Mouse (Mus musculus): Measurements from ENCODE around the gene Vdac1. TPM values are rescaled to one million over a fixed set of nuclear protein-coding genes. Genes with fewer than 3 reads are reported as not detected.

Gene Vdac1
- polyA plus RNA-seq, 1 experiment: 47.0 TPM

DNA sequence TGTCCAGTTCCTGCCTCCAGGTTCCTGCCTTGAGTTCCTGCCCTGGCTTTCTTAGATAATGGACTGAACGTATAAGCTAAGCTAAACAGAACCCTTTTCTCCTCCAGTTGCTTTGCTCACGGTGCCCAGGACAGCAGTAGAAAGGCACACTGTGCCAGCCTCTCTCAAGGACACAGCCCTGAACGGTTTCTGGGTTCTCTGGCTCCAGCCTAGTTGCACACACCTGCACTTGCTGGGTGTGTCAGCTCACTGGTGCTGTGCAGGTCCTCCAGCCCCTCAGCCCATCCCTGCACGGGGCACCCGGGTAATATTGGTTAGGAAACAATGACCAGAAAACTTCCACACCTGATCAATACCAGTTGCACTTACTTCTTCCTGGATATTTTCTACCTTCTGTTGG is 71.5 kb downstream of the Vdac1 start:
- no peaks in the 10 kb centered on the region for H3K4me1 ChIP-seq (ENCODE audit: control insufficient read depth, insufficient read depth, insufficient read length, low read length)
- WGBS: 63% methylated on average over 5 of the region's 5 CpGs
- no peaks in the 10 kb centered on the region for H3K27me3 ChIP-seq (ENCODE audit: control insufficient read depth, insufficient read depth, low read length)
- no peak overlapping the region for H3K27ac ChIP-seq (ENCODE audit: insufficient read depth, low read depth, low read length)
- no peaks in the 10 kb centered on the region for H3K36me3 ChIP-seq (ENCODE audit: control insufficient read depth, insufficient read depth, low read length)
- no peak for TF ChIP-seq POLR2A (IDR thresholded peaks at IDR 0.05; ENCODE audit: low read depth, low read length)
- no peak for TF ChIP-seq CTCF (IDR thresholded peaks at IDR 0.05; ENCODE audit: extremely low read depth, insufficient read length, insufficient replicate concordance, low read depth, low read length)
- no peak overlapping the region for H3K4me3 ChIP-seq (ENCODE audit: low read depth, low read length)

DNA sequence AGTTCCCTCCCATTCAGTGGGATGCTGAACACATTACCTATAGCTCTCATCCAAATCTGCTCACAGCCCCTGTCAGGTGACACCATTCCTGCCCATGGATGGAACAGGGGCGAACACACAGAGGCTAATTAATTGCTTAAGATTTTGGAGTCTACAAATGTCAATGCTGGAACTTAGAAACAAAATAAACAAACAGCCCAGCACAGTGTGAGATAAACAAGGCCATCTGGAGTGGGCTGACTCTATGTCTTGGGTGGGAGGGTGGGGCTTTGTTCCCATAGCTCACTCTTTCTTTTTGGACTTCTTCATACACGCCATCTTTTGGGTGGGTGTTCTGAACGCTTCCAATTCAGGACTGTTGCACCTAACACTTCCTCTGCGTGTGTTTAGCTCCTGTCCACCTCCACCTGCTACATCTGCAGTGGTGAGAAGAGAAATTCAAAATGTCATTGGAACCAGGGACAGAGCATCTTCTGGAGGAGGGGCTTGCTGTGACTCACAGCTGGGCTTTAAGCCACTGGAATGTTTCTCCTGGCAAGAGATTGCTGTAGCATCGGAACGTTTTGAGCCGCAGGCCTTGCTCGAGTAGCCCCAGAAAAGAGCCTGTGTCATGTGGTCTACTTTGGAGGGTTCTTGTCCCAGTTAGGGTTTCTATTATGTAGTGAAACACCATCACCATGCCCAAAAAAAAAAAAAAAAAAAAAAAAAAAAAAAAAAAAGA is 72.6 kb downstream of the Vdac1 start:
- Histone ChIP-seq H3K27me3 (ENCODE audit: control insufficient read depth, insufficient read depth, low read length) (no peaks in the 10 kb centered on the region), H3K36me3 (ENCODE audit: control insufficient read depth, insufficient read depth, low read length) (no peaks in the 10 kb centered on the region), H3K4me1 (ENCODE audit: control insufficient read depth, insufficient read depth, insufficient read length, low read length) (no peaks in the 10 kb centered on the region), H3K4me3 (ENCODE audit: low read depth, low read length) (no peak overlapping the region), H3K27ac (ENCODE audit: insufficient read depth, low read depth, low read length) (no peak overlapping the region)
- no peak for TF ChIP-seq POLR2A (IDR thresholded peaks at IDR 0.05; ENCODE audit: low read depth, low read length)
- no peak for TF ChIP-seq CTCF (IDR thresholded peaks at IDR 0.05; ENCODE audit: extremely low read depth, insufficient read length, insufficient replicate concordance, low read depth, low read length)
- WGBS: 74% methylated on average over 8 of the region's 8 CpGs

DNA sequence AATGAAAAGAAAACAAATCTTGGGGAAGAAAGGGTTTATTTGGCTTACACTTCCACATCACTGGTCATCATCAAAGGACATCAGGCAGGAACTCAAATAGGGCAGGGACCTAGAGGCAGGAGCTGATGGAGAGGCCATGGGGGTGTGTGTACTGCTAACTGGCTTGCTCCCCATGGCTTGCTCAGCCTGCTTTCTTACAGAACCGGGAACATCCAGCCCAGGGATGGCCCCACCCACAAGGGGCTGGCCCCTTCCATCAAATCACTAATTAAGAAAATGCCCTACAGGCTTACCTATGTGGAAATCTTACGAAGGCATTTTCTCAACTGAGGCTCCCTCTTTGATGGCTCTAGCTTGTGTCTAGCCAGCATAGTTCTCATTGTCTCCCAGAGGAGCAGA is 73.1 kb downstream of the Vdac1 start:
- Histone ChIP-seq H3K36me3 (ENCODE audit: control insufficient read depth, insufficient read depth, low read length) (no peaks in the 10 kb centered on the region), H3K4me1 (ENCODE audit: control insufficient read depth, insufficient read depth, insufficient read length, low read length) (no peaks in the 10 kb centered on the region), H3K4me3 (ENCODE audit: low read depth, low read length) (no peak overlapping the region), H3K27ac (ENCODE audit: insufficient read depth, low read depth, low read length) (no peak overlapping the region), H3K27me3 (ENCODE audit: control insufficient read depth, insufficient read depth, low read length) (no peaks in the 10 kb centered on the region)
- TF ChIP-seq POLR2A (IDR thresholded peaks at IDR 0.05; ENCODE audit: low read depth, low read length): no peak
- no peak for TF ChIP-seq CTCF (IDR thresholded peaks at IDR 0.05; ENCODE audit: extremely low read depth, insufficient read length, insufficient replicate concordance, low read depth, low read length)
- 56% methylated on average over 2 of the region's 2 CpGs for WGBS

GRCm38 (mm10) chr11:52435466-52435865 is 74.8 kb downstream of the Vdac1 start:
- no peaks in the 10 kb centered on the region for H3K27me3 ChIP-seq (ENCODE audit: control insufficient read depth, insufficient read depth, low read length)
- no peaks in the 10 kb centered on the region for H3K4me1 ChIP-seq (ENCODE audit: control insufficient read depth, insufficient read depth, insufficient read length, low read length)
- no peaks in the 10 kb centered on the region for H3K36me3 ChIP-seq (ENCODE audit: control insufficient read depth, insufficient read depth, low read length)
- no peak for TF ChIP-seq POLR2A (IDR thresholded peaks at IDR 0.05; ENCODE audit: low read depth, low read length)
- no peak for TF ChIP-seq CTCF (IDR thresholded peaks at IDR 0.05; ENCODE audit: extremely low read depth, insufficient read length, insufficient replicate concordance, low read depth, low read length)
- WGBS: 81% methylated on average over 5 of the region's 5 CpGs
- H3K4me3 ChIP-seq (ENCODE audit: low read depth, low read length): no peak overlapping the region
- no peak overlapping the region for H3K27ac ChIP-seq (ENCODE audit: insufficient read depth, low read depth, low read length)

GRCm38 (mm10) chr11:52437123-52437522 is 76.5 kb downstream of the Vdac1 start:
- Histone ChIP-seq H3K36me3 (ENCODE audit: control insufficient read depth, insufficient read depth, low read length) (no peaks in the 10 kb centered on the region), H3K27me3 (ENCODE audit: control insufficient read depth, insufficient read depth, low read length) (no peaks in the 10 kb centered on the region), H3K4me3 (ENCODE audit: low read depth, low read length) (no peak overlapping the region), H3K27ac (ENCODE audit: insufficient read depth, low read depth, low read length) (no peak overlapping the region), H3K4me1 (ENCODE audit: control insufficient read depth, insufficient read depth, insufficient read length, low read length) (no peaks in the 10 kb centered on the region)
- WGBS: 12% methylated on average over 10 of the region's 10 CpGs
- TF ChIP-seq POLR2A (IDR thresholded peaks at IDR 0.05; ENCODE audit: low read depth, low read length) (no peak), CTCF (IDR thresholded peaks at IDR 0.05; ENCODE audit: extremely low read depth, insufficient read length, insufficient replicate concordance, low read depth, low read length) (no peak)

Other genes with a start within 250 kb of the Vdac1 start
- not detected in 2 replicates for gene Olfr1373, start 215.3 kb upstream of the Vdac1 start, polyA plus RNA-seq (2012; rRNA removed)
- not detected in 2 replicates for gene Olfr1371, start 146.9 kb upstream of the Vdac1 start, polyA plus RNA-seq (2012; rRNA removed)
- 4.1 and 7.5 TPM in 2 replicates for gene Skp1a, start 128.9 kb upstream of the Vdac1 start, polyA plus RNA-seq (2012; rRNA removed)
- 4.4 and 10.7 TPM in 2 replicates for gene Tcf7, start 77.8 kb upstream of the Vdac1 start, polyA plus RNA-seq (2012; rRNA removed)
- gene 9530068E07Rik, start 35.6 kb downstream of the Vdac1 start, polyA plus RNA-seq (2012; rRNA removed): 69.8 and 80.0 TPM in 2 replicates